Mouse (Mus musculus) kidney, adult 2 months (tissue): ENCODE results near the gene H2-Oa. TPM values are rescaled to one million over a fixed set of nuclear protein-coding genes. Genes with fewer than 3 reads are reported as not detected.
A peak's percentile ranks its signal among the peaks of the same experiment; 100 is the strongest.

Source experiments
- DNase-seq: peaks from one replicate; pipeline ENCODE4 v3.0.0; 2021
- H3K27ac ChIP-seq: fragments of 200-500 bp; 2 replicates; pipeline ENCODE4 v1.5.1; 2012; ENCODE audit warnings: low read depth, low read length, control low read depth, inconsistent platforms; ENCODE audit not compliant: insufficient read depth
- H3K27me3 ChIP-seq: fragments of 200-500 bp; replicated peaks from 2 replicates; pipeline ENCODE4 v1.6.1; 2012; ENCODE audit warnings: mild to moderate bottlenecking, moderate library complexity, low read length, inconsistent platforms; ENCODE audit not compliant: control insufficient read depth, insufficient read depth
- H3K36me3 ChIP-seq: fragments of 200-500 bp; 2 replicates; pipeline ENCODE4 v1.6.1; 2012; ENCODE audit warnings: mild to moderate bottlenecking, moderate library complexity, low read length, inconsistent platforms; ENCODE audit not compliant: control insufficient read depth, insufficient read depth
- H3K4me1 ChIP-seq: fragments of 200-500 bp; 2 replicates; pipeline ENCODE4 v1.6.1; 2011; ENCODE audit warnings: low read length; ENCODE audit not compliant: control insufficient read depth, insufficient read depth
- H3K4me3 ChIP-seq: fragments of 200-500 bp; 2 replicates; pipeline ENCODE4 v1.5.1; 2011; ENCODE audit warnings: mild to moderate bottlenecking, low read depth, low read length, control low read depth; ENCODE audit not compliant: insufficient read depth
- CTCF ChIP-seq: fragments of 200-500 bp; conservative IDR thresholded peaks from 2 replicates; pipeline ENCODE4 v1.5.1; 2011; ENCODE audit warnings: low read depth, mild to moderate bottlenecking, control low read depth, low read length, moderate library complexity, mixed read lengths; ENCODE audit not compliant: insufficient read depth, insufficient read length
- POLR2A ChIP-seq: fragments of 200-500 bp; IDR thresholded peaks from one replicate; pipeline ENCODE4 v1.6.1; 2011; ENCODE audit warnings: low read depth, low read length, control low read depth
- WGBS: fragments of 180-500 bp; shearing (Covaris S2); methylation state at CpG from one replicate; pipeline ENCODE4 v1.1.7; 2018; 5-methylcytosine and 5-hydroxymethylcytosine counted together
- polyA plus RNA-seq: library from polyadenylated mRNA; depleted of rRNA; stranded (reverse); fragments of >200 nt; gene quantifications from 2 replicates; pipeline ENCODE4 v1.2.3, GENCODE M21; 2012

Gene H2-Oa
- polyA plus RNA-seq, 1 experiment: 8.5 TPM

DNA sequence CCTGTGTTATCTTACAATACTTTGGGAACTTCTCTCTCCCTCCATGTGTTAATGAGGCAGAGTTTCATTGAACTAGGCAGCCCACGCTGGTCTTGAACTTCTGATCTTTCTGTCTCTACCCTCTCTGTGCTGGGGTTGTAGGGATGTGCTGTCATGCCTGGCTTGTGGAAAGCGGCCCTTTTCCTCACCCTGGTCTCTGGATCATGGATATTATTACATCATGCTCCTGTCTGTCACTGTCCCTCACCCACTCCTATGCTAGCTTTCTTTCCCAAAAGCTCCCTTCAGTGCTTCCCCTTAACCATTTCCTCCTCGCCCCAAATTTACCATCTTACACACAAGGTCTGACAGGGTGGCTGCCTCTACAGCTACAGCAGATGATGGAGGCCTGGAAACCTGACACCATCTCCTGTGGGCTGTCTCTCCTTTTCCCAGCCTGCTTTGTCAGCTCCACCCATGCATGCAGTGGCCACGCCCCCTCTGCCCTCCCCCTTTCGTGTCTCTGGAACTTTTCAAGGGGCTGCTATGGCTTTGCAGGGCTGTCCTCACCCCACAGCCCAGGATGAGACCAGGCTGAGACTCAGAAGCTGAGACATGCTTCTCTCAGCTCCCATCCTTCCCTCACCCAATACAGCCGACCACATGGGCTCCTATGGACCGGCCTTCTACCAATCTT lies 1.2 kb downstream of the H2-Oa start:
- DNase-seq: no peak
- Histone ChIP-seq H3K4me3 (no peak overlapping the region), H3K36me3 (no peaks in the 10 kb centered on the region), H3K4me1 (no peaks in the 10 kb centered on the region), H3K27ac (no peak overlapping the region), H3K27me3 (no peaks in the 10 kb centered on the region)
- WGBS: 44% methylated on average over 7 of the region's 7 CpGs
- TF ChIP-seq POLR2A: no peak
- TF ChIP-seq CTCF: no peak

DNA sequence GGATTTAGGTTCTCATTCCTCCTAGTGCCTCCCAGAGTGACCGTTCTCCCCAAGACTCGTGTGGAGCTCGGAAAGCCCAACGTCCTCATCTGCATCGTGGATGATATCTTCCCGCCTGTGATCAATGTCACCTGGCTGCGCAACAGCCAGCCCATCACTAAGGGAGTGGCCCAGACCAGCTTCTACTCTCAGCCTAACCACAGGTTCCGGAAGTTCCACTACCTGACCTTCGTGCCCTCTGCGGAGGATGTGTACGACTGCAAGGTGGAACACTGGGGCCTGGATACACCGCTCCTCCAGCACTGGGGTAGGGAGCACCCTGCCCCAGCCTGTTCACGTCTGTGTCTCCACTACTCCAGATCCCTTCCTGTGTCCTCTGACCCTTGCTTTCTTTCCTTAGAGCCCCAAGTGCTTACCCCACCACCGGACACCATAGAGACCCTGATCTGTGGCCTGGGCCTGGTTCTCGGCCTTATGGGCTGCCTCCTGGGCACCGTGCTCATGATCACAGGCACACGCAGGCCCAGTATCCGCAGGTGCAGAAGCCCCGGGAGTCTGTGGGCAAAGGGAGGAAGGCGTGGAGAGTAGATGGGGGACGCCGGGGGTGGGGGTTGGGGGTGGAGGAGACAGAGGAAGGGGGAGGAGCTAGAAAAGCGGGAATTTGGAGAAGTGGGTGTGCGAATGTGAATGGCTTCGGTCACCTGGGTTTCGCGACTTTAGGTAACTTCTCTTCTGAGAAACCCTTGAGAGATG lies 2.3 kb downstream of the H2-Oa start:
- H3K27ac ChIP-seq: no peak overlapping the region
- WGBS: 88% methylated on average over 27 of the region's 27 CpGs
- TF ChIP-seq CTCF (no peak), POLR2A (no peak)
- H3K4me1 ChIP-seq: peaks cover 4% of the 10 kb centered on the region; the same call in 1 of the 2 replicates
- H3K36me3 ChIP-seq: no peaks in the 10 kb centered on the region
- no peak overlapping the region for H3K4me3 ChIP-seq
- H3K27me3 ChIP-seq: no peaks in the 10 kb centered on the region
- DNase-seq: no peak

DNA sequence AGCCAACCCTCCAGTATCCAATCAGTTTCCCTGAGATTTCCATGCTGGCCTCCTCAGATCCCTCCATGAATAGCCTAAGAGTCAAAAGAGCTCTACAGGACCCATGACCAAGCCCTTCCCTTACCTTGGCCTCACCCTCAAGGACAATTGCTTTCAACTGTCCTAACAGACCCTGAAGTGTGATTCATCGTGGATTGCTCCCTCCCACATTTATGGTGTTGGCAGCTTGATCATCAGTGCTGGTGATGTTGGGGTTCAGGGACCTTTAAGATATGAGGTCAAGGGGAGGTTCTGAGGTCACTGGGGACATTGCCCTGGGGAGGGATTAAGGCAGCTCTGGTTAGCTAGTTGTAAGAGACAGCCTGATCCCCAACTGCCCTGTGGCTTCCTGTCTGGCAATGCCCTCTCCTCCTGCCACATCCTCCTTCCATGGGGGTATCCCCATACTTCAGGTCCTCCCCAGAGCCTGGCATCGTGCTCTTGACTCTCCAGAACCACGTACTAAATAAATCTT lies 4.4 kb downstream of the H2-Oa start:
- peaks cover 8% of the 10 kb centered on the region; the same call in 1 of the 2 replicates for H3K4me1 ChIP-seq
- no peak overlapping the region for H3K4me3 ChIP-seq
- no peaks in the 10 kb centered on the region for H3K36me3 ChIP-seq
- no peaks in the 10 kb centered on the region for H3K27me3 ChIP-seq
- TF ChIP-seq CTCF (no peak), POLR2A (no peak)
- 60% methylated on average over 3 of the region's 3 CpGs for WGBS
- DNase-seq: no peak
- no peak overlapping the region for H3K27ac ChIP-seq

DNA sequence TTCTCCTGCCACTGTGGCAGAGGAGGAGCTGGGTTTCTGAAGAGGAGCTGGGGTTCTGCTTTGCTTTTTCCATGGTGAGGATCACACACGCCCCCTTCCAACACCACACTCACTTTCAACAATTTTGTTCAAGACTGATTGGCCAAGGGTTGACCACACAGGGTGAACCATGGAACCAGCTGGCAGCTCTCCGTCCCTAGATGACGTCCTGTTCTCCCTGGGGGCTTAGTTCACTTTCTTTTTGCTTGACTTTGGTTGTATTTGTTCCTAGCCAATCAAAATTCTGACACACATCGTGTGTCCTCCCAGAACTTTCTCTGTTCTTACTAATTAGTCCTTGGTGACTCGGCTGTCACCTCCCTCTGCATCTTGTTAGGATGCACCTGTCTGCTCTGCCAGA lies 5.1 kb downstream of the H2-Oa start:
- no peak overlapping the region for H3K4me3 ChIP-seq
- WGBS: 62% methylated on average over 5 of the region's 5 CpGs
- no peak for TF ChIP-seq CTCF
- no peak for TF ChIP-seq POLR2A
- no peak for DNase-seq
- no peaks in the 10 kb centered on the region for H3K27me3 ChIP-seq
- no peak overlapping the region for H3K27ac ChIP-seq
- H3K36me3 ChIP-seq: no peaks in the 10 kb centered on the region
- peaks cover 8% of the 10 kb centered on the region; the same call in 1 of the 2 replicates for H3K4me1 ChIP-seq

DNA sequence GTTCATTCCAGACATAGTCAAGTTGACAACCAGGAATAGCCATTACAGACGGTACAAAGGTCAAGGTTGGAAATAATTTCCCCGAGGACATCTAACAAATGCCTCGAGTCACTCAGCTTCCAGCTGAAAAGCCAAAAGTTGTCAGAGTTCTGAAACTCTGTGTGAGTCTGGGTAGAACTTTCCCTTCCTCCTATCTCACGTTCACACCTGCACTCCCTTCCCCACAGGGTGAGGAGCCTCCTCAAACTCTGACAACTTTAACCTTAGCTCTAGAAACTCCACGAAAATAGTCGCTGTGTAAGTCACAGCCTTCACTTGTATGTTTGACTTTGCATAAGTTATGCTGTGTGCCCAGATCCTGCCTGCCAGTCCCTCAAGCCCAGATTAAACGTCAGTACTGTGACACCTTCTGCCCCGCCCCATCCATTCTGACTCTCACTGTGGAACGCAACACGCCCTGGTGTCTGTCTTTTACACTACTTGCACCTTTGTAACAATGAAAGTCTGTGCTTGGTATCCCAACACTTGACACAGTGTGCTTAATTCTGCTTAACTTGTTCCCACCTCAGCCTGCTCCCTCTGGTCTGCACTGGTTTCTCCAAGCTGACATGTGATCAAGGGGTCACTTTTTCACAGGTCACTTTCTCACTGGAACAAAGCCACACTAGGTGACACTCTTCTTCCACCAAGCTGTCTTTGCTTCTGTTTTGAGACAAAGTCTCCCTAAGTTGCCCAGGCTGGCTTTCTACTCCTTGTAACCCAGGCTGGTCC lies 6.8 kb downstream of the H2-Oa start:
- Histone ChIP-seq H3K36me3 (no peaks in the 10 kb centered on the region), H3K27ac (peak overlapping the region; percentile 64), H3K4me3 (no peak overlapping the region), H3K4me1 (peaks cover 8% of the 10 kb centered on the region; the same call in 1 of the 2 replicates), H3K27me3 (no peaks in the 10 kb centered on the region)
- WGBS: 31% methylated on average over 10 of the region's 10 CpGs
- peak; percentile 56 for DNase-seq
- TF ChIP-seq CTCF (no peak), POLR2A (no peak)

DNA sequence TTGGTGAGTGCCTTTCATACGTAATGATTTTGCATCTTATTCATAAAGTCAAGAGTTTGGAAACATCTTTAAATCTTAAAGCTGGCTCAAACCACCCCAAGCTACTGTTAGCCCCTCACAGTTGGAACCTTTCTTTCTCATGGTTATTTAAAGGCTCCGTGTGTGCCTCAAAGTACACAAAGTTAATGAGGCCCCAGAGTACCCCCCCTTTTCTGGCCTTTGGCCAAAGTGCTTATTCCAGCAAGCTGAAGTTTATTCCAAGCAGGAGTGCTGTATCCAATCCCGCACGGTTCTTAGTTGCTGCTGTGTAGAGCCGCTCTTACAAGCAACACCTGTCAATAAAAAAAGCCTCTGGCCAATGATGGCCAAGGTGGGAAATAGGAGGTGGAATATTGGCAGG lies 7.4 kb downstream of the H2-Oa start:
- H3K36me3 ChIP-seq: no peaks in the 10 kb centered on the region
- H3K27ac ChIP-seq: peak overlapping the region; percentile 2; the same call in 1 of the 2 replicates
- no peaks in the 10 kb centered on the region for H3K27me3 ChIP-seq
- peaks cover 8% of the 10 kb centered on the region; the same call in 1 of the 2 replicates for H3K4me1 ChIP-seq
- TF ChIP-seq POLR2A: no peak
- H3K4me3 ChIP-seq: no peak overlapping the region
- 35% methylated on average over 5 of the region's 5 CpGs for WGBS
- DNase-seq: peak; percentile 67
